Mouse (Mus musculus) stomach, postnatal 0 days (tissue): ENCODE measurements around the gene Gm8773.

Experiments used
- CTCF ChIP-seq: IDR thresholded peaks from 2 replicates; pipeline ENCODE4 v1.5.1; 2016; ENCODE audit warnings: antibody characterized with exemption, low read depth, mild to moderate bottlenecking, moderate library complexity
- EP300 ChIP-seq: optimal IDR thresholded peaks from 2 replicates; pipeline ENCODE3; 2016; ENCODE audit warnings: antibody characterized with exemption

DNA sequence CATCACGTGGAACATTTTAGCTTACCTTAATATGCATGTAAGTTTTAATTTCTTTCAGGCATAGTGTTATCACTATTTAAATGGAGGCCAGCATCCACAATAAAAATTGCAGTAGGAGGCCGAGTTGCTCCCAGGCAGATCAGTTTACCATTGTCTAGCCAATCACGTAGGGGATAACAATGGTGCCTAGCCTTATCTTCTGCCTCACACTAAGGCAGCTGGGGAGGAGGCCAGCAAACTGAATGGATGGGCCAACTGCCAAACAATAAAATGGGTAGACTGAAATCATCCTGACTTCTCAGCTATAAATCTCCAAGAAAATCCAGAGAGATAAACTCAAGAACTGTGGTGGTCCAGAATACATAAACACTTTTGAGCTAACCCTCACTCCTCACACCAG is 33.8 kb upstream of the Gm8773 start:
- TF ChIP-seq CTCF = no peak
- TF ChIP-seq EP300 = no peak
